Mouse (Mus musculus): ENCODE data around the gene Tbl1xr1. TPM values are rescaled to one million over a fixed set of nuclear protein-coding genes. Genes with fewer than 3 reads are reported as not detected.

Gene Tbl1xr1
- polyA plus RNA-seq, 1 experiment from 2014 or later = 16.2 TPM

DNA sequence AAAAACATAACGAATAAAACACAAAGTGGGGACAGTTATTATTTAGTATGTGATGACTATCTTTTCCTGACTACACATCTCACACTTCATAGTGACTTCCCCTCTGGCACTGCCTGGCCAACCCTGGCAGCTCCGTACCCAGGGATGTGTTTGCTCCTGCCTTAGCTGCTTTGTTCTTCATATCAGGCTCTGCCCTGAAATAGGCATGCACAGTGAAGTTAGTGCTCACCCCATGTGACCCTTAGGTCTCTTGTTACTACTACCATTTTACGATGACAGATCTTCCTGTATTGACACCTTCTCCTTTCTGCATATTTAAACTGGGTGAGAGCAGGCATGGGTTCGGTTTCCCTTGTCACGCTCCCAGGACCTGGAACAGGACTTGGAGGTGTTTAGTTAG is 16.3 kb downstream of the Tbl1xr1 start:
- Histone ChIP-seq H3K9ac (no peak overlapping the region), H3K9me3 (no peaks in the 10 kb centered on the region), H3K36me3 (replicated peaks) (no peaks in the 10 kb centered on the region), H3K27me3 (replicated peaks) (no peaks in the 10 kb centered on the region), H3K4me3 (no peak overlapping the region), H3K4me1 (peaks cover 5% of the 10 kb centered on the region; the same call in 1 of the 2 replicates), H3K27ac (no peak overlapping the region), H3K4me2 (no peak overlapping the region)
- ATAC-seq (replicated peaks) = no peak
- WGBS = 93% methylated on average over 5 of the region's 5 CpGs

DNA sequence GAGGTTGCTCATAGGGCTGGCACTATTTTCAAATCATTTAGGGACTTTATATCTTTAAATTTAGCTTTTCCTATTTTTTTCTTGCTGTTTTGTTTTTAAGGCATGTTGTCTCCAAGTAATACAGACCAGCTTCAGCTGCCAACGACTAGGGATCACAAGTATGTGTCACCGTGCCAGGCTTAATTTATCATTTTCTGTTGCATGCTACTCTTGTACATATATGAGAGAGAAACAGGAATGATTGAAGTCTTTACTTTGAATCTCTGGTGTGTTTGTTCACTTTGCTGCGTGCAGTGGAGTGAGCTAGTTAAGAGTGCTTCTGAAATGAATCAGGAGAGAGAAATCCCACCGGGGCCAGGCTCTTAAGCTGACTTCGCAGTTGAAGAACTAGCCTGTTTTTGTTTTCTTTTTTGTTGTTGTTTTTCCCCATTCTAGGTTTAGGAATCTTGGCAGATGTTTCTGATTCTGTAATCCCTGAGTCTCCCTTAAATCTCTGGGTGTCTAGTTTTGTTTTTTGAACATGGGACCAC is 27.6 kb downstream of the Tbl1xr1 start:
- Histone ChIP-seq H3K36me3 (replicated peaks) (no peaks in the 10 kb centered on the region), H3K4me1 (peaks cover 21% of the 10 kb centered on the region), H3K27me3 (replicated peaks) (no peaks in the 10 kb centered on the region), H3K9me3 (no peaks in the 10 kb centered on the region), H3K4me2 (no peak overlapping the region), H3K4me3 (no peak overlapping the region), H3K27ac (no peak overlapping the region), H3K9ac (no peak overlapping the region)
- ATAC-seq (replicated peaks) = no peak
- 37% methylated on average over 5 of the region's 5 CpGs for WGBS

DNA sequence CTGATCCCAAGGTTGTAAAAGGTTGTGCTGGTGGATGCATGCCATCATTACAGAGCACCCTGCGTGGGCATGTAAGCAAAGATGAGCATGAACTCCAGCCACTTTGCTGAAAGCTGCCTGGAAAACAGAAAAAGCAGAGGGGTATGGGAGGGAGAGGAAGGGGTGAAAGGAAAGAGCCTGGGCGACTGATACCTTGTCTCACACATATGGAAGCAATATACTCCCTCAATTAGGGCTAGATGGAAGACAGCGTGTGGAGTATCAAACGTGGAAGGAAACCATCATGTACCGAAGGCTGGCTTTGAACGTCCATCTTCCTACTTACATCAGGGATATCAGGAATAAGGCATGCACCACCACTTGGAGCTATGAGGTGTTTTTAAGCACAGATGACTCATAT is 29.0 kb downstream of the Tbl1xr1 start:
- H3K4me3 ChIP-seq = no peak overlapping the region
- 91% methylated on average over 6 of the region's 6 CpGs for WGBS
- H3K4me1 ChIP-seq = peaks cover 18% of the 10 kb centered on the region
- H3K36me3 ChIP-seq (replicated peaks) = no peaks in the 10 kb centered on the region
- H3K4me2 ChIP-seq = no peak overlapping the region
- no peaks in the 10 kb centered on the region for H3K27me3 ChIP-seq (replicated peaks)
- no peak for ATAC-seq (replicated peaks)
- no peak overlapping the region for H3K27ac ChIP-seq
- no peaks in the 10 kb centered on the region for H3K9me3 ChIP-seq
- no peak overlapping the region for H3K9ac ChIP-seq

DNA sequence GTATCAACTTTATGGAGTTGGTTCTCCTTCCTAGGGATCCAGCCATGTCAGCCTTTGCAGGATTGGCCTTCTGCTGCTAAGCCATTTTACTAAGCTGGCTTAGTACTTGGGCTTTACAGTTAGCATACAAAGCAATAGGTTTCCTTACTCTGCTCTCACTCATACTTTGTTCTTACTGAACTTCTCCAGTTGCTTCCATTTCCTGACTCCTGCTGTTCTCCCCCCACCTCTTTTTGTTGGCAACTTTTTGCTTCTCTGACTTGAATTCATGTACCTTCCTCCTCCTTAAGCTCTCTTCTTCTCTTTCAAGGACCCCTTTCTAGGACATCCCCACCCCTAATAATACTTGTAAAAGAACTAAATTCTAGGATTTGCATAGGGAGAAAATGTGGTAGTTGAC is 31.6 kb downstream of the Tbl1xr1 start:
- H3K9me3 ChIP-seq = no peaks in the 10 kb centered on the region
- H3K36me3 ChIP-seq (replicated peaks) = no peaks in the 10 kb centered on the region
- H3K4me3 ChIP-seq = no peak overlapping the region
- H3K9ac ChIP-seq = no peak overlapping the region
- H3K27ac ChIP-seq = no peak overlapping the region
- no peaks in the 10 kb centered on the region for H3K27me3 ChIP-seq (replicated peaks)
- no peak overlapping the region for H3K4me2 ChIP-seq
- H3K4me1 ChIP-seq = peaks cover 18% of the 10 kb centered on the region
- ATAC-seq (replicated peaks) = no peak

DNA sequence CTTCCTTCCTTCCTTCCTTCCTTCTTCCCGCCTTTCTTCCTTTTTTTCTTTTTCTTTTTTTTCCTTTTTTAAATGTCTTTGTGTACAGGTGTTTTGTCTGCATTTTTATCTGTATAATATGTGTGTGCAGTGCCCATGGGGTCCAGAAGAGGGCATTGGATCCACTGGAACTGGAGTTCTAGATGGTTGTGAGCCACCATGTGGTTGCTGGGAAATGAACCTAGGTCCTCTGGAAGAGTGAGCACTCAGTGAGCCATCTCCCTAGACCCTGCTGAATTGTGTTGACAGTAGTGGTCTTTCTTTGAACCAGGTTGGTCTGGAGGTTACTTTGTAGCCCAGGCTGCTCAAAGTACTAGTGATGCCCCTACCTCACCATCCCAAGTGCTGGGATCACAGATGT is 33.2 kb downstream of the Tbl1xr1 start:
- Histone ChIP-seq H3K27me3 (replicated peaks) (no peaks in the 10 kb centered on the region), H3K36me3 (replicated peaks) (no peaks in the 10 kb centered on the region), H3K4me2 (no peak overlapping the region), H3K9ac (no peak overlapping the region), H3K4me3 (no peak overlapping the region), H3K9me3 (no peaks in the 10 kb centered on the region), H3K27ac (no peak overlapping the region), H3K4me1 (peaks cover 10% of the 10 kb centered on the region)
- 85% methylated on average over 1 of the region's 1 CpGs for WGBS
- ATAC-seq (replicated peaks) = no peak

DNA sequence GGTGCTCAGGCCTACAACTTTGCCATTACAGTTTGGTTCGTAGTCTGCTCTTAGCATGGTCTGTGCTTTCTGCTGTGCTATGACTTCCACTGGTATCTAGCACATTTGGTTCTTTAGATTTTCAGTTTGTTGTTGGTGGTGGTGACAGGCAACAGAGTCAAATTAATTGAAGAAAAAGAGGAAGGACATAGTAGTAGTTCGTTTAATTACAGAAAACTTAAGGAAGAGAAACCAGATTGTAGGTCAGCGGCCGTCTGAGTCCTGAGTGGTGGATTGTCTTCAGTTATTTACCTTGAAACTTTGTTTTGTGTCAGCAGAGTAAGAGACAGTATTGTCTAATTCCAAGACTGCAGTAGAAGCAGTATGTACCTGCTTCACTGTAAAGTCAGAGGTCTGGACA is 37.3 kb downstream of the Tbl1xr1 start:
- no peak for ATAC-seq (replicated peaks)
- H3K9ac ChIP-seq = no peak overlapping the region
- no peaks in the 10 kb centered on the region for H3K9me3 ChIP-seq
- H3K27me3 ChIP-seq (replicated peaks) = no peaks in the 10 kb centered on the region
- H3K4me1 ChIP-seq = peaks cover 11% of the 10 kb centered on the region; the same call in 1 of the 2 replicates
- WGBS = 94% methylated on average over 4 of the region's 4 CpGs
- H3K27ac ChIP-seq = no peak overlapping the region
- no peak overlapping the region for H3K4me3 ChIP-seq
- no peak overlapping the region for H3K4me2 ChIP-seq
- no peaks in the 10 kb centered on the region for H3K36me3 ChIP-seq (replicated peaks)

DNA sequence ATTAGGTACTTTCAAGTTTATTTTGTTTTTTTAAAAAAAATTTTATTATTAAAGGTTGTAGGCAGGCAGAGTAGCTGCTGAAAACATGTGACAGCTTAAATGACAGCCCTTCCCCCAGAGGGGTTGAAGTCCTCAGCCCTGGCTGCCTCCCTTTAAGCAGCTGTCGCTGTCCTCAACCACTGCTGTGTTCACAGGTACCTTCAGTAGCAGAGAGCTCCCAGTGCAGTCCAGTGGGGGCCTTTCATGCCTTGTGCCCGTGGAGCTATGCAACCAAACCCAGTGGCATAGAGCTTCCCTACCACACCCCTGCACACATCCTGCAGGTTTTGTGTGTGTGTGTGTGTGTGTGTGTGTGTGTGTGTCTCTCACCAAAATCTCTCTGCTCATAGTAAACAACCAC is 38.8 kb downstream of the Tbl1xr1 start:
- WGBS = 18% methylated on average over 2 of the region's 2 CpGs
- Histone ChIP-seq H3K4me2 (no peak overlapping the region), H3K4me3 (no peak overlapping the region), H3K27me3 (replicated peaks) (no peaks in the 10 kb centered on the region), H3K27ac (no peak overlapping the region), H3K36me3 (replicated peaks) (no peaks in the 10 kb centered on the region), H3K9me3 (no peaks in the 10 kb centered on the region), H3K9ac (no peak overlapping the region), H3K4me1 (peaks cover 11% of the 10 kb centered on the region; the same call in 1 of the 2 replicates)
- peak; percentile 80 for ATAC-seq (replicated peaks)

DNA sequence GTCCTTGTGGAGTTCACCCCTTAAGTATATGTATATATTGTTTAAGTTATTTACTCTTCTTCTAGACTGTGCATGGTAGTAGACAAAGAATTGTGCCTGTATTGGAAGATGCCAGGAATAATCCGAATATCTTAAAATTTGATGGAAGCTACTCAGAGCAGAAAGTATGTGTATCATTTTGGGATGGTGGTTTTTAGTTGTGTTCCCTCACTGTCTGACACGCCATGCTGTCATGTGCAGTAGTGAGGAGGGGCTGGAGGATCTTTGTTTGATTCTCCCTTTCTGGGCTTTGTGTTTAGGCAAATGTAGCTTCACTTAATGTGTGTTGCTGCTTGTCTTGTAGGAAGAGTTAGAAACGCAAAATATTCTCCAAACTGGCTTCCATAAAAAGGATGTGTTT is 39.2 kb downstream of the Tbl1xr1 start:
- Histone ChIP-seq H3K36me3 (replicated peaks) (no peaks in the 10 kb centered on the region), H3K4me2 (no peak overlapping the region), H3K27ac (no peak overlapping the region), H3K27me3 (replicated peaks) (no peaks in the 10 kb centered on the region), H3K9ac (no peak overlapping the region), H3K4me1 (peaks cover 11% of the 10 kb centered on the region; the same call in 1 of the 2 replicates), H3K4me3 (no peak overlapping the region), H3K9me3 (no peaks in the 10 kb centered on the region)
- 83% methylated on average over 3 of the region's 3 CpGs for WGBS
- ATAC-seq (replicated peaks) = no peak

DNA sequence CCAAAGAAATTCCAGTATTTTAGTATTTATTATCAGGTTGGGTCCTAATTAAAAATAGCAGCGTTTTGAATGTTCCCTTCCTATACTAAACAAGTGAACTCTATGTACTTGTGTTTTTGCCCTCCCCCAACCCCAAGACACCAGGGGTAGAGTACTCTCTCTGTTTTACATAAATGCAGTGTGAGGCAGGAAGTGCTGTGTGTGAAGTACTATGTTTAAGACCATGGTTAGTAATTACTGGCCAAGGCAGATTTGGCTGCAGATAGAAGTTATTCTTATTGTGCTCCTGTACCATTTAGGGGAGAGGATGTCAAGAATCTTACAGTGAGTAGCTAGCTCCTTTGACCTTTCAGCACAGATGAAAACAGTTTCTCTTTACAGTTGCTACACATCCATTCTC is 39.7 kb downstream of the Tbl1xr1 start:
- Histone ChIP-seq H3K4me1 (peaks cover 11% of the 10 kb centered on the region; the same call in 1 of the 2 replicates), H3K36me3 (replicated peaks) (no peaks in the 10 kb centered on the region), H3K4me3 (no peak overlapping the region), H3K9ac (no peak overlapping the region), H3K27me3 (replicated peaks) (no peaks in the 10 kb centered on the region), H3K4me2 (no peak overlapping the region), H3K27ac (no peak overlapping the region), H3K9me3 (no peaks in the 10 kb centered on the region)
- 96% methylated on average over 1 of the region's 1 CpGs for WGBS
- no peak for ATAC-seq (replicated peaks)

DNA sequence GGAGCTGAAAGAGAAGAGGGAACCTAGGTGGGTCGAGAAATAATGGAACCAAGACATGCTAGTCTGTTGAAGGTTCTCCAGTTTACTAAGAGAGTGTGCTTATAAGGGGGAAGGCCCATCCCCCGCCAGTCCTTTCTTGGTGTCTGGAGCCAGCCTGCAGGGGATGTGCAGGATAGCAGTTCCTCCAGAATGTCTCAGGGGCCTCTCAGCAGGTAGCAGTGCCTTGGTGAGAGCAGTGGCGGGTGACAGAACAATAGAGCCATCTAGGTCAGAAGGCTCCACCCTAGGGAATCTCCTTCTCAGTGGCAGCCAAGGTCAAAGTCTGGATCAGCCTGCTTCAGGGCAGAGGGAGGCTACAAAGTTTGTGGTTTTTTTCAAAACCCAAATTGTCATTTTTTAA is 45.3 kb downstream of the Tbl1xr1 start:
- Histone ChIP-seq H3K9ac (no peak overlapping the region), H3K27me3 (replicated peaks) (no peaks in the 10 kb centered on the region), H3K36me3 (replicated peaks) (no peaks in the 10 kb centered on the region), H3K9me3 (no peaks in the 10 kb centered on the region), H3K4me2 (no peak overlapping the region), H3K4me3 (no peak overlapping the region), H3K27ac (no peak overlapping the region), H3K4me1 (peaks cover 6% of the 10 kb centered on the region; the same call in 1 of the 2 replicates)
- no peak for ATAC-seq (replicated peaks)
- 43% methylated on average over 3 of the region's 3 CpGs for WGBS

DNA sequence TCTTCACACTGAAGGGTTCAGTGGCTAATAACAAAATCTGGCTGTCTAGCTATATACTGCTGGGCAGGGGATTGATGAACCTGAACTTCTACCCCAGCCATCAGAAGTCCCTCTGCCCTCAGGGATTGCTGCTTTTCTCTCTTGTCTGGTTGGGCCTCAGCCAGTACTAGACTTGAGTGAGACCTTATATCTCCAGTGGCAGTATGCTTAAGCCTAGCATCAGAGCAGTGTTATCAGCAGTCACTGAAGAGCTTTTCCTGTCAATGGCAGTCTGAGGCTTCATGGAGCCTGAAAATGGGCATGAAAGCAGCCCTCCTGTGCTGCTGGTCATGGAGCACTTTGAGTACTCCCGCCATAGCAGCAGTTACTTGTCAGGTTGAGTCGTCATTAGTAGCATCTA is 46.7 kb downstream of the Tbl1xr1 start:
- no peak for ATAC-seq (replicated peaks)
- Histone ChIP-seq H3K4me2 (no peak overlapping the region), H3K9ac (no peak overlapping the region), H3K36me3 (replicated peaks) (no peaks in the 10 kb centered on the region), H3K4me3 (no peak overlapping the region), H3K27ac (no peak overlapping the region), H3K4me1 (peaks cover 6% of the 10 kb centered on the region; the same call in 1 of the 2 replicates), H3K27me3 (replicated peaks) (no peaks in the 10 kb centered on the region), H3K9me3 (no peaks in the 10 kb centered on the region)
- WGBS = 86% methylated on average over 2 of the region's 2 CpGs

DNA sequence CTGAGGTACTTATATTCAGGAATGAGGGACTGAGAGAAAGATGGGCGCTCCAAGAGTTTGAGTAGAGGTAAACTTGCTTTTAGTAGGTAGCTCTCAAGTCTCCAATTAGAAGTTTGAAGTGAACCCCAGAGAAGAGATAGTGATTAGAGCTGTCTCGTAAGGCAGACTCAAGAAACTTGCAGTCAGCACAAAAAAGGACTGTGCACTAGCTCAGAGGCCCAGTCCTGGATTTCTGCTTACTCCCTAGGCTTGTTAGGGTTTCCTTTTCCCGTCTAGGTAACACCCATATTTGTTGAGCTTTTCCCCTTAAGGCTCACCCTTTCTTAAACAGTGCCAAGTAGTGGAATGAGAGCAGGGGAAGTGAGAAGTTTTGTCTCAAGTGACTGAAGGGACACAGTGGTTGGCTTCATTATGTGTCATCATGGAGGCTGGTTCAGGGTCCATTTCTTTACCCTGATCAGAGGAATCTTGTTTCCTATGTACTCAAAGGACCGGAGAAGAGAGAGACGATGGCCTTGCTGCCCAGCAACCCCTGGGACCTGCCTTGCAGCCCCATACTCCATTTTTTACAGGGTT is 49.9 kb downstream of the Tbl1xr1 start:
- Histone ChIP-seq H3K27me3 (replicated peaks) (no peaks in the 10 kb centered on the region), H3K36me3 (replicated peaks) (no peaks in the 10 kb centered on the region), H3K4me1 (peaks cover 5% of the 10 kb centered on the region; the same call in 1 of the 2 replicates), H3K4me3 (no peak overlapping the region), H3K9ac (no peak overlapping the region), H3K4me2 (no peak overlapping the region), H3K27ac (no peak overlapping the region), H3K9me3 (no peaks in the 10 kb centered on the region)
- WGBS = 89% methylated on average over 5 of the region's 5 CpGs
- ATAC-seq (replicated peaks) = no peak

DNA sequence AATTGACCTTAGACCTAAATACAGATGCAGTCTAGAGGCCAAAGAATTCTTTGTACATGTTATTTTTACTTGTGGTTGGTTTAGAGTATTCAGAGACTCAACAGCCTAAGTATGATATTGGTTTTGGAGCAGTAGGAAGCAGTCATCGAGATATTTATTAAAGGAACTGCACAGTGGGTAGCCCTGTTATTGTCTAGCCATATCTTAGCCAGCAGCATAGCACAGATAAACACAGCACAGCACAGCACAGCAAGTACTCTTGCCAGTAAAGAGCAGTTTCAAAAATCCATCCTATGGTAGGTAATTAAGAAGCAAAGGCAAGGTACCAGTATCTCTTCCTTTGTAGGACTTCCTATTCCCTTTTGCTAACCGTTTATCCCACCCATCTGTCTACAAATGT is 54.8 kb downstream of the Tbl1xr1 start:
- Histone ChIP-seq H3K36me3 (replicated peaks) (no peaks in the 10 kb centered on the region), H3K4me1 (0 out of 2 replicates have a peak, but pooled peaks cover 2% of the 10 kb centered on the region), H3K27ac (no peak overlapping the region), H3K4me2 (no peak overlapping the region), H3K27me3 (replicated peaks) (no peaks in the 10 kb centered on the region), H3K9me3 (no peaks in the 10 kb centered on the region), H3K9ac (no peak overlapping the region), H3K4me3 (no peak overlapping the region)
- 82% methylated on average over 2 of the region's 2 CpGs for WGBS
- ATAC-seq (replicated peaks) = no peak

All from midbrain, embryonic 15.5 days (tissue).